Mouse (Mus musculus): Measurements from ENCODE around the gene Rab3gap1. TPM values are rescaled to one million over a fixed set of nuclear protein-coding genes. Genes with fewer than 3 reads are reported as not detected.

Rab3gap1 gene
- polyA plus RNA-seq, 1 experiment = 30.7 TPM

- Histone ChIP-seq H3K9me3 (no peaks in the 10 kb centered on the region), H3K27me3 (replicated peaks) (no peaks in the 10 kb centered on the region)
Observed at GRCm38 (mm10) chr1:127913116-127913515, 44.5 kb downstream of the Rab3gap1 start.

GRCm38 (mm10) chr1:127915316-127915715 lies 46.7 kb downstream of the Rab3gap1 start:
- peaks cover 77% of the 10 kb centered on the region for H3K36me3 ChIP-seq (replicated peaks; ENCODE audit: low read length)
- TF ChIP-seq FLI1 (IDR thresholded peaks at IDR 0.05; ENCODE audit: low read length) (no peak), GATA1 (IDR thresholded peaks at IDR 0.05; ENCODE audit: borderline replicate concordance, low read length) (no peak)
- peaks cover 7% of the 10 kb centered on the region; the same call in 1 of the 2 replicates for H3K4me1 ChIP-seq
- H3K27me3 ChIP-seq (replicated peaks) = no peaks in the 10 kb centered on the region
- H3K9me3 ChIP-seq = no peaks in the 10 kb centered on the region
- no peak overlapping the region for H3K4me3 ChIP-seq (replicated peaks)

More at GRCm38 (mm10) chr1:127913116-127913515, 44.5 kb downstream of the Rab3gap1 start:
- Histone ChIP-seq H3K36me3 (replicated peaks; ENCODE audit: low read length) (peaks cover 74% of the 10 kb centered on the region), H3K4me3 (replicated peaks) (no peak overlapping the region), H3K4me1 (peaks cover 4% of the 10 kb centered on the region; the same call in 1 of the 2 replicates)
- TF ChIP-seq GATA1 (IDR thresholded peaks at IDR 0.05; ENCODE audit: borderline replicate concordance, low read length) = no peak
- no peak for TF ChIP-seq FLI1 (IDR thresholded peaks at IDR 0.05; ENCODE audit: low read length)

- Histone ChIP-seq H3K4me3 (replicated peaks) (no peak overlapping the region), H3K4me1 (peaks cover 7% of the 10 kb centered on the region; the same call in 1 of the 2 replicates), H3K27me3 (replicated peaks) (no peaks in the 10 kb centered on the region), H3K36me3 (replicated peaks; ENCODE audit: low read length) (peaks cover 77% of the 10 kb centered on the region), H3K9me3 (no peaks in the 10 kb centered on the region)
- no peak for TF ChIP-seq FLI1 (IDR thresholded peaks at IDR 0.05; ENCODE audit: low read length)
- no peak for TF ChIP-seq GATA1 (IDR thresholded peaks at IDR 0.05; ENCODE audit: borderline replicate concordance, low read length)
Observed at GRCm38 (mm10) chr1:127915802-127916201, 47.2 kb downstream of the Rab3gap1 start.

GRCm38 (mm10) chr1:127933405-127933804 lies 64.8 kb downstream of the Rab3gap1 start:
- TF ChIP-seq FLI1 (IDR thresholded peaks at IDR 0.05; ENCODE audit: low read length) (no peak), GATA1 (IDR thresholded peaks at IDR 0.05; ENCODE audit: borderline replicate concordance, low read length) (no peak)
- no peaks in the 10 kb centered on the region for H3K27me3 ChIP-seq (replicated peaks)
- peaks cover 21% of the 10 kb centered on the region for H3K4me1 ChIP-seq
- H3K4me3 ChIP-seq (replicated peaks) = no peak overlapping the region
- no peaks in the 10 kb centered on the region for H3K9me3 ChIP-seq
- H3K36me3 ChIP-seq (replicated peaks; ENCODE audit: low read length) = peaks cover 91% of the 10 kb centered on the region

- peaks cover 94% of the 10 kb centered on the region for H3K36me3 ChIP-seq (replicated peaks; ENCODE audit: low read length)
- no peak for TF ChIP-seq GATA1 (IDR thresholded peaks at IDR 0.05; ENCODE audit: borderline replicate concordance, low read length)
- no peak for TF ChIP-seq FLI1 (IDR thresholded peaks at IDR 0.05; ENCODE audit: low read length)
- H3K4me1 ChIP-seq = peaks cover 26% of the 10 kb centered on the region
- H3K4me3 ChIP-seq (replicated peaks) = no peak overlapping the region
- no peaks in the 10 kb centered on the region for H3K27me3 ChIP-seq (replicated peaks)
- H3K9me3 ChIP-seq = peaks cover 3% of the 10 kb centered on the region; the same call in 1 of the 2 replicates
Observed at GRCm38 (mm10) chr1:127934322-127934721, 65.7 kb downstream of the Rab3gap1 start.

- peaks cover 98% of the 10 kb centered on the region for H3K36me3 ChIP-seq (replicated peaks; ENCODE audit: low read length)
- TF ChIP-seq FLI1 (IDR thresholded peaks at IDR 0.05; ENCODE audit: low read length) = no peak
- no peak for TF ChIP-seq GATA1 (IDR thresholded peaks at IDR 0.05; ENCODE audit: borderline replicate concordance, low read length)
Observed at GRCm38 (mm10) chr1:127937277-127937676, 68.7 kb downstream of the Rab3gap1 start.

GRCm38 (mm10) chr1:127942231-127942630 lies 73.7 kb downstream of the Rab3gap1 start:
- TF ChIP-seq FLI1 (IDR thresholded peaks at IDR 0.05; ENCODE audit: low read length) (no peak), GATA1 (IDR thresholded peaks at IDR 0.05; ENCODE audit: borderline replicate concordance, low read length) (no peak)

More at GRCm38 (mm10) chr1:127937277-127937676, 68.7 kb downstream of the Rab3gap1 start:
- Histone ChIP-seq H3K4me1 (peaks cover 29% of the 10 kb centered on the region), H3K27me3 (replicated peaks) (no peaks in the 10 kb centered on the region), H3K4me3 (replicated peaks) (no peak overlapping the region), H3K9me3 (peaks cover 3% of the 10 kb centered on the region; the same call in 1 of the 2 replicates)

GRCm38 (mm10) chr1:127943516-127943915 lies 74.9 kb downstream of the Rab3gap1 start:
- peaks cover 14% of the 10 kb centered on the region for H3K9me3 ChIP-seq
- H3K36me3 ChIP-seq (replicated peaks; ENCODE audit: low read length) = peaks cover 99% of the 10 kb centered on the region
- no peaks in the 10 kb centered on the region for H3K27me3 ChIP-seq (replicated peaks)
- TF ChIP-seq FLI1 (IDR thresholded peaks at IDR 0.05; ENCODE audit: low read length) (no peak), GATA1 (IDR thresholded peaks at IDR 0.05; ENCODE audit: borderline replicate concordance, low read length) (no peak)
- peaks cover 30% of the 10 kb centered on the region for H3K4me1 ChIP-seq
- H3K4me3 ChIP-seq (replicated peaks) = no peak overlapping the region

More at GRCm38 (mm10) chr1:127942231-127942630, 73.7 kb downstream of the Rab3gap1 start:
- Histone ChIP-seq H3K36me3 (replicated peaks; ENCODE audit: low read length) (peaks cover 99% of the 10 kb centered on the region), H3K27me3 (replicated peaks) (no peaks in the 10 kb centered on the region), H3K9me3 (peaks cover 3% of the 10 kb centered on the region; the same call in 1 of the 2 replicates), H3K4me1 (peaks cover 36% of the 10 kb centered on the region), H3K4me3 (replicated peaks) (no peak overlapping the region)

- no peak for TF ChIP-seq GATA1 (IDR thresholded peaks at IDR 0.05; ENCODE audit: borderline replicate concordance, low read length)
- TF ChIP-seq FLI1 (IDR thresholded peaks at IDR 0.05; ENCODE audit: low read length) = no peak
- Histone ChIP-seq H3K4me1 (peaks cover 37% of the 10 kb centered on the region), H3K27me3 (replicated peaks) (no peaks in the 10 kb centered on the region), H3K9me3 (peaks cover 11% of the 10 kb centered on the region), H3K36me3 (replicated peaks; ENCODE audit: low read length) (peaks cover 89% of the 10 kb centered on the region), H3K4me3 (replicated peaks) (no peak overlapping the region)
Observed at GRCm38 (mm10) chr1:127945696-127946575, 77.4 kb downstream of the Rab3gap1 start.

Measured in megakaryocyte, embryonic 14.5 days (primary cell).